Mouse (Mus musculus): ENCODE data around the gene Wt1. TPM values are rescaled to one million over a fixed set of nuclear protein-coding genes. Genes with fewer than 3 reads are reported as not detected.

Gene Wt1
- total RNA-seq, 1 experiment from 2014 or later = not detected

GRCm38 (mm10) chr2:105162763-105163162, 36.4 kb downstream of the Wt1 start:
- ATAC-seq (replicated peaks; ENCODE audit: insufficient number of reproducible peaks, low FRiP score, low TSS enrichment, poor library complexity, severe bottlenecking) = no peak

- ATAC-seq (replicated peaks; ENCODE audit: insufficient number of reproducible peaks, low FRiP score, low TSS enrichment, poor library complexity, severe bottlenecking) = no peak
Observed at GRCm38 (mm10) chr2:105168137-105168536, 41.8 kb downstream of the Wt1 start.

- ATAC-seq (replicated peaks; ENCODE audit: insufficient number of reproducible peaks, low FRiP score, low TSS enrichment, poor library complexity, severe bottlenecking) = no peak
Observed at GRCm38 (mm10) chr2:105174254-105174653, 47.9 kb downstream of the Wt1 start.

- no peak for ATAC-seq (replicated peaks; ENCODE audit: insufficient number of reproducible peaks, low FRiP score, low TSS enrichment, poor library complexity, severe bottlenecking)
Observed at GRCm38 (mm10) chr2:105178871-105179270, 52.5 kb downstream of the Wt1 start.

- no peak for ATAC-seq (replicated peaks; ENCODE audit: insufficient number of reproducible peaks, low FRiP score, low TSS enrichment, poor library complexity, severe bottlenecking)
Observed at GRCm38 (mm10) chr2:105182501-105182900, 56.2 kb downstream of the Wt1 start.

GRCm38 (mm10) chr2:105185140-105185539, 58.8 kb downstream of the Wt1 start:
- ATAC-seq (replicated peaks; ENCODE audit: insufficient number of reproducible peaks, low FRiP score, low TSS enrichment, poor library complexity, severe bottlenecking) = no peak

- ATAC-seq (replicated peaks; ENCODE audit: insufficient number of reproducible peaks, low FRiP score, low TSS enrichment, poor library complexity, severe bottlenecking) = no peak
Observed at GRCm38 (mm10) chr2:105185768-105186529, 59.6 kb downstream of the Wt1 start.

GRCm38 (mm10) chr2:105186591-105186990, 60.3 kb downstream of the Wt1 start:
- no peak for ATAC-seq (replicated peaks; ENCODE audit: insufficient number of reproducible peaks, low FRiP score, low TSS enrichment, poor library complexity, severe bottlenecking)

- ATAC-seq (replicated peaks; ENCODE audit: insufficient number of reproducible peaks, low FRiP score, low TSS enrichment, poor library complexity, severe bottlenecking) = 0 out of 2 replicates have a peak, but pooled peaks have one; percentile 13
Observed at GRCm38 (mm10) chr2:105188182-105188581, 61.9 kb downstream of the Wt1 start.

- no peak for ATAC-seq (replicated peaks; ENCODE audit: insufficient number of reproducible peaks, low FRiP score, low TSS enrichment, poor library complexity, severe bottlenecking)
Observed at GRCm38 (mm10) chr2:105189352-105189751, 63.0 kb downstream of the Wt1 start.

GRCm38 (mm10) chr2:105200152-105200551, 73.8 kb downstream of the Wt1 start:
- no peak for ATAC-seq (replicated peaks; ENCODE audit: insufficient number of reproducible peaks, low FRiP score, low TSS enrichment, poor library complexity, severe bottlenecking)

GRCm38 (mm10) chr2:105206563-105207174, 80.3 kb downstream of the Wt1 start:
- ATAC-seq (replicated peaks; ENCODE audit: insufficient number of reproducible peaks, low FRiP score, low TSS enrichment, poor library complexity, severe bottlenecking) = no peak

- ATAC-seq (replicated peaks; ENCODE audit: insufficient number of reproducible peaks, low FRiP score, low TSS enrichment, poor library complexity, severe bottlenecking) = no peak
Observed at GRCm38 (mm10) chr2:105212839-105213238, 86.5 kb downstream of the Wt1 start.

- ATAC-seq (replicated peaks; ENCODE audit: insufficient number of reproducible peaks, low FRiP score, low TSS enrichment, poor library complexity, severe bottlenecking) = no peak
Observed at GRCm38 (mm10) chr2:105215914-105216313, 89.6 kb downstream of the Wt1 start.

- no peak for ATAC-seq (replicated peaks; ENCODE audit: insufficient number of reproducible peaks, low FRiP score, low TSS enrichment, poor library complexity, severe bottlenecking)
Observed at GRCm38 (mm10) chr2:105219229-105219628, 92.9 kb downstream of the Wt1 start.

GRCm38 (mm10) chr2:105219664-105220063, 93.3 kb downstream of the Wt1 start:
- ATAC-seq (replicated peaks; ENCODE audit: insufficient number of reproducible peaks, low FRiP score, low TSS enrichment, poor library complexity, severe bottlenecking) = no peak

GRCm38 (mm10) chr2:105220738-105221303, 94.5 kb downstream of the Wt1 start:
- ATAC-seq (replicated peaks; ENCODE audit: insufficient number of reproducible peaks, low FRiP score, low TSS enrichment, poor library complexity, severe bottlenecking) = no peak

All from monocyte, adult 5-6 weeks (primary cell).